Mouse (Mus musculus) embryonic fibroblast, embryonic 13.5 days (primary cell): ENCODE measurements around the gene Ins2.

Experiments used
- CTCF ChIP-seq: IDR thresholded peaks from 2 replicates; pipeline ENCODE4 v1.5.1; 2011; ENCODE audit warnings: mild to moderate bottlenecking, control low read depth, low read length, moderate library complexity, borderline replicate concordance; ENCODE audit not compliant: insufficient read depth
- POLR2A ChIP-seq: IDR thresholded peaks from 2 replicates; pipeline ENCODE4 v1.6.1; 2011; ENCODE audit warnings: low read depth, mild to moderate bottlenecking, control low read depth, low read length, moderate library complexity

- TF ChIP-seq POLR2A: no peak
- no peak for TF ChIP-seq CTCF
Observed at GRCm38 (mm10) chr7:142636178-142636577, 107.0 kb downstream of the Ins2 start.
